Mouse (Mus musculus): ENCODE results near the gene Tsen54.

Tsen54 gene

DNA sequence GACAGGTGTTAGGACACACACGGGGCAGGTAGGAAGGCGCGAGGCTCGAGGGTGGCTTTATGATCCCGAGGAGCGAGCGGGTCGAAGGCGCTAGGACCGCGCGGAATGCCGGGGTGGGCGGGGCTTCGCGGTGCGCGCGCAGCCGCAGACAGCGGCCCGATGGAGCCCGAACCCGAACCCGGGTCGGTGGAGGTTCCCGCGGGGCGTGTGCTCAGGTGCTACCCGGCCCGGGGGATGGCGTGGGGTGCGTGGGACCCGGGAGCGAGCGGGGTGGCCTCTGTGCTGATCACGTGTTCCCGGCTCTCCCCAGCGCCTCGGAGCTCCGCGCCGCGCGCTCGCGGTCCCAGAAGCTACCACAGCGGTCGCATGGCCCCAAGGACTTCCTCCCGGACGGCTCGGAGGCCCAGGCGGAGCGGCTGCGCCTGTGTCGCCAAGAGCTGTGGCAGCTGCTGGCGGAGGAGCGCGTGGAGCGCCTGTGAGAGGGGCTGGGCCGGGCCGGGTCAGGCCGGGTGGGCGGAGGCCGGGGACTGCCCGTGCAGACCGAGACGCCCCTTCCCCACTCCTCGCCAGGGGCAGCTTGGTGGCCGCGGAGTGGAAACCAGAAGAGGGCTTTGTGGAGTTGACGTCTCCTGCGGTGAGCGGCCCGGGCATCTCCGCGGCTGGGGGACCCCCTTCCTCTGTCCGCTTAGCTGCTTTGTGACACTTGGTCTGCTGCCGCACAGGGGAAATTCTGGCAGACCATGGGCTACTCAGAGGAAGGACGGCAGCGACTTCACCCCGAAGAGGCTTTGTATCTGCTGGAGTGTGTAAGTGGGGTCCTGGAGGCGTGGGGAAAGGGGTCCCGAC lies at the start of gene Tsen54:
Gene Tsen54, plus strand, starts transcription at position 120 of the 846 bp plus-strand sequence.
- peak; percentile 89 for DNase-seq

DNA sequence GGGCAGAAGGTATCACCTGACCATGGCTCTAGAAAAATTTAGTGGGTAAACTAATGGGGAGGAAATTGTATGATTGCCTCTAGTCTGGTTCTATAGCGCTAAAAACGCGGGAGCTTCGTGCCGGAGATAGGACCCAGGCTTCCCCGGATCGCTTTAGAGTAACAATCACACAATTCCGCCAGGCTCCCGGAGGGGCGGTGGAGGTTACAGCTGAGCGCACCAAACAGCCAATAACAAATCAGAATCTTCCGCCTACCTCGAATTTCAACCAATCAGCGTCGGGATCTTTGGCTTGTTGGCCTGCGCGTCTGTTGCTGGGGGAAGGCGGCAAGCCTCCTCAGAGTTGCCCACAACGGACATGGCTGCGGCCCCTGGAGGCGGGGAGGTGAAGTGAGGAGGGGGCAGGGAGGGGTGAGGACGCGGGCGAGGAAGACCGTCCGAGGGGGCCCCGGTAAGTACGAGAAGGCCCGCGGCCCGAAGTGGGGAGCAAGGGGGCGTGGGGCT lies 49.4 kb upstream of the Tsen54 start, which contains the start of gene Tmem94:
Gene Tmem94, plus strand, starts transcription at position 331 of the 504 bp plus-strand sequence.
- DNase-seq, result peak; percentile 97

DNA sequence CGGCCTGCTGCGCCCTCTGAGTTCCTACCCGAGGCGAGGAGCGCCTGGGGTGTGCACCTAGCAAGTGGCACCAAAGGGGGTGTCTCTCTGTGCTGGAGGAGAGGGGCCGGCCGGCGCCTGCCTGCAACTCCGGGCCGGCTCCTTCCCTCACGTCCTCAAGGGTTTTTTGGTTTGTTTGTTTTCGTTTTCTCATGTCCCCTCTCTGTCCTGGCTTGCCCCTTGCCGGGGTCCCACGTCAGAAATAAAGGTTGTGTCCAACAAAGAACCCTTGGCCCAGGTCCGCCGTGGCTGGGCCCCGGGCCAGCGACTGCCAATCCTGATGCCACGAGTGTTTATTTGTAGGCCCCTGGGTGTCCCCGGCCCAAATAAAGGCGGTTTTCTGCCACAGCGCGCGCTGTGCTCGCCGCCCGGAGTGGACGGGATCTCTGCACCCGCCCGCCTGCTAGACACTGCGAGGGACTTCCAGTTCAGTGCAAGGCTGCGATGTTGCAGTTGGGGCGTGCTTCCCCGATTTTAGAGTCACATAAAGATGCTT lies 48.9 kb upstream of the Tsen54 start:
- DNase-seq, result no peak

DNA sequence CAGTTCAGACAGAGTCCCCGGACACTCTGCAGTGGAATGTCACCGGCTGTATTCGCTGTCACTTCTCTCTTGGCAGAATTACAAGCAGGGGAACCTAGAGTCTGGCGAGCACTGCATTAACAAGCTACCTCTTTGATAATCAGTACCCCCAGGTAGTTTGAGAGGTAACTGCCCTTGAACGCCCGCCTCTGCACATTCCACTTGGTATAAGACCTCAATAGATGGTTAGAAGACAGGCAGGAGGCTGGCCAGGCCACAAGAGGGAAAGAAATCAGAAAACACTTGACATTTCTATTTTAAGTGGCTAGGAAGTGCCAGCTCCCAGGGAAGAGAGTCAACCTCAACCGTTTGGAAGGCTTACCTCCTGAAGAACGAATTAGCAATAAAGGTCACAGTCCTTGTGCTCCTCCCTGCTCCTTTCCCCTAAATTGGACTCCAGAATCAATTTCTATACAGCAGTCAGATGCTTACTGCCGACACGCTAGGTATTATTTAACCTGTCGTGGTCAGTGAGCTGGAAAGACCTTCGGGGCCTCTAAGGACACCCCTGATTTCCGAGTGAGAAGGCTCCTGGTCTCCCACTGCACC lies 48.1 kb upstream of the Tsen54 start:
- DNase-seq, result no peak

DNA sequence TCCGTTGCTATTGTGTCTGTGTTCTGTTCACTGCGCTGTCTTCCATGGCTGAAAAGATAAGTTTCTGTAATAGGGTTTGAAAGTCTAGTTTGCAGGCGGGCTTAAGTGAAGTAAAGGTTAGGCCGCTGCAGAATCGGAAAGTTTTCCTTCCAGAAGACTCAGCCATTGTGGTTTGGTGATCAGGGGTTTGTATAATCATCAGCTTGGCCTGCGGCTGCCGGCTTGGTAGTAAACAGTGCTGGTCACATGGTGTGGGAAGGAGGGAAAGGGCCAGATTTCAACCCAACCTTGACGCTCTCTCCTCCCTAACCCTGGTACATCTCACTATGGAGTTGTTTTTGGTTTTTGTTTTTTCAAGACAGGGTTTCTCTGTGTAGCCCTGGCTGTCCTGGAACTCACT lies 47.5 kb upstream of the Tsen54 start:
- no peak for DNase-seq

DNA sequence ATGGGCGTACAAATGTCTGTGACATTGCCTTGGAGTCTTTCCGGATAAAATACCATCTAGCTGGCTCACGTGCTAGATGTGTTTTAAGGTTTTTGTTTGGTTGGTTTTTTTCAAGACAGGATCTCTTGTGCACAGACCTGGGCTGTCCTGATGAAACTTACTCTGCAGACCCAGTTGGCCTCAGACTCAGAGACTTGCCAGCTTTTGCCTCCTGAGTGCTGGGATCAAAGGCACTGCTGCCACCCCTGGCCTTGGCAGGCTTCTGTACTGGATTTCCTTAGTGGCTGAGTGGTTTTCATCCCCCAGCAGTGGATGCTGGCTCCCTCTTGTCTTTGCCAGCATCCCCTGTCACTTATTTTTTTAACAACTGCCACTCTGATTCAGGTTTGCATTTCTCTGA lies 45.6 kb upstream of the Tsen54 start:
- DNase-seq, result no peak

DNA sequence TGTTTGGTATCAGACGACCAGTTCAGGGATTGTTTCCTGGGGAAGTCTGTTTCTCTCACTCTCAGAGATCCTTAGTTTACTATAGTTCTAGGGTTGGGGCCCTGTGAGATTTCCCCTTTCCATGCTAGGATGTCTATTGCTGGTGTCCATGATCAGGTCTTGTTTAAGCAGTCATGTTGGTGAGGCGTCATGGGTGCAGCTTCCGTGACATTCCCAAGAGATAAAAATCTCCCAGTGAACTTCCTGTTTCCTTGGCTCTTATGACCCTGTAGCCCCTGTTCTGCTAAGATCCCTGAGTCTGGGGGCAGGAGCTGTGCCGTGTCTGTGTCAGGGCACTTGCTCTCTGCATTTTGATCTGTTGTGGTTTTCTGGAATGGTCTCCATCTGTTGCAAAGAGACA lies 39.9 kb upstream of the Tsen54 start:
- no peak for DNase-seq

DNA sequence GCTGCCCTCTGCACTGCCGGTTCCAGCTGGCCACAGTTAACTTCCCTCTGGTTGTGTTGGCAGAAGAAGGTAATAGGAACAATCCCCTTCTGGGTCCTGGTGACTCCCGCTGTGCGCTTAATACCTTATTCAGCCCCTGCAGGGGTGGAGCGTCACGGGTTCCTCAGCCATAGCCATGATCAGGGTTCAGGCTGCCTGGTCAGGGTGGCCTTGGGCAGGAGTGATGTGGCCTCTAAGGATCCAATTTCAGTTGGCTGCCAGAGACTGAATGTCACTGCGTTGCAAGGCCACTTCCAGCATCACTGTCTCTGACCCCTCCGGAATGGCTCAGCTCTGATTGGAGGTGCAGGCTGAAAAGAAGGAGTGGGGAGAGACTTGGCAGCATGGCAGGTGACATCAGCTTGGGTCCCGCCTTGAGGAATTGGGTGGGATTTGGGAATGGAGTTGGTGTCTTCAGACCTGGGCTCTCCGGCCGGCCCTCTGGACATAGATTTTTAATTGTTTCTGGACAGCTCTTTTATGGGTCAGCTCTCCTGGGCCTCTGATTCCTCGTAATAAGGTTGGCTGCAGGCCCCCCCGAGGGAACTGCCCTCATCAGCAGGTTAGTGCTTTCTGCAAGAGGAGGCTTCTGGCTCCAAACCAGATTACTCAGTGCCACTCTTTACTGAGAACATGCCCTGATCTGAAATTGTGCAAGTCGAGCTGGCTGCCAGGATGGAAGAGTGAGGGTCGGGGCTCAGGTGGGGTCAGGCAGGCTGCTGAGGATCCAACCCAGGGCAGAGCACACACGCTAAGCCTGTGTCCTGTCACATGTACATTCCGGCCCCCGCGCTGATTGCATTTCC lies 38.5 kb upstream of the Tsen54 start:
- no peak for DNase-seq

DNA sequence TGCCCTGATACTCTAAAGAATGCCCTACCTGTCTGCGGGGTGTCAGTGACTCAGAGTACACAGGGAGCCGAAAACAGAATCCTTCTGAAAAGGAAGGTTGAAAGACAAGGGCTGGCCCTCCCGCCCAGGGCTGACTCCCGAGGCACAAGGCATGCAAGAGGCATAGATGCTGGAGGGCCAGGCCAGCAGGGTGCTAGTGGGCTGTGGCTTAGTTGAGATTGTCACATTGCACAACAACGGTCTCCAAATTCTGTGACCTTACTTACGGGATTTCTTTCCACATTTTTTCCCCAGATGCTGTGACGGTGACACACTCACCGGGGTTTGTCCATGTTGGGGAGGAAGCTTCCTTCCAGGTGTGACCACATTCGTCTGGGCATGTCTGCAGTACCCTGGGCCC lies 37.6 kb upstream of the Tsen54 start:
- DNase-seq, result no peak

DNA sequence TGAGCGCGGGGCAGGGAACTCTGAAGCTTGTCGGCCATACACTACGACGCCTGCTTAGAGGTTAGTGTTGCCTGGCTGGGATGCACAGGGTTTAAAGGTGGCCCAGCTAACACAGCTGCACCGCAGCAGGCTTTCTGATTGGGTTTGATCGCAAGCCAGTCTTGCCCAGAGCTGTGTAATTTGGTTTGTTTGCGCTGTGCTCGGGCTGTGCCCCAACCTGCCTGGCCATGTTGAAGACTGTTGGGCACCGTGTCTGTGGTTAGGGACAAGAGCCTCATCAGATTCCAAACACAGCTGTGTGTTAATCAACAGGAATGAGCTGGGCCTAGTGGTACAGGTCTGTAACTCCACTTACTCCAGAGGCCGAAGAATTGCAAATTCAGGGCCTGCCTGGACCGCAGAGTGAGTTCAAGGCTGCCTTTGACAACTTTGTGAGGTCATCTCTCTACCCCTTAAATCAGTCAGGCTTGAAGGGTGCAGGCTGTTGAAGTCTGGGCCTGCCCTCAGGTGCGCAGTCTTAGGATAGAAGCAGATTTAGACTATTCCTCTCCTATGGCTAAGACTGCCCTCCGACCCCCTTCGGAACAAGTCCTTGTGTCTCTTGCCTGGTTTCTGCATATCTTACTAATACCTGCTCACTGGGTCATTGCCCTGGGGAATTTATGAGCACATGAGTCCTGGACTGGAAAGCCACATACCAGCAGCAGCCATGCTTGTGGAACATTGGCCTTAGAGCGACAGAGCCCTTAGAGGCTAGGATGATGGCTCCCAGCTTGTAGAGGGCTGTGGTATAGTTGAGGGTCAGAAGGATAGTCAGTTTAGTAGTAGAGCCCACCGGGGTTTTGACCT lies 36.8 kb upstream of the Tsen54 start:
- no peak for DNase-seq

DNA sequence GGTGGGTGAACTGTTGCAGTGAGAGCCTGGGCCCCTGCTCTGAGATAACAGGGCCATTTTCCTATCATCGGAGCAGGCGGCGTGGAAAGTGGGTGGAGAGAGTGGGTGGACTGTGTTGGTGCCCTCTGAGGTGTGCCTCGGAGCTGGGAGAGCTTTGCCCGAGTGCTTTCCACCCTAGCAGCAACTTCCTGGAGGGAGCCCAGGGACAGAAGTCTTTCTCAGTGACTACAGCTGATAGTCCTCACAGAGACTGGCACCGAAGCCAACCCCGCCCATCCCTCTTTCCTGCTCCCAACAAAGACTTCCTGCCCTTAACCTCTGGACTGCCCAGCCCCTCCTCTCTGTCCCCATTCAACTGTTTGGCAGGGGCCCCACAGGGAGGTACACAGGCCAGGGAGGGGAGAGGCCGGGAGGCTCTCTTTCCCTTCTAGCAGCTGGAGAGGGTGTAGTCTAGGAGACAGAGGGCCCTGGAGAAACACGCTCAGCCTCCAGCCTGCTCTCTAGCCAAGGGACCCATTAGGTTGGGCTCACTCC lies 35.4 kb upstream of the Tsen54 start:
- DNase-seq, result peak; percentile 39

DNA sequence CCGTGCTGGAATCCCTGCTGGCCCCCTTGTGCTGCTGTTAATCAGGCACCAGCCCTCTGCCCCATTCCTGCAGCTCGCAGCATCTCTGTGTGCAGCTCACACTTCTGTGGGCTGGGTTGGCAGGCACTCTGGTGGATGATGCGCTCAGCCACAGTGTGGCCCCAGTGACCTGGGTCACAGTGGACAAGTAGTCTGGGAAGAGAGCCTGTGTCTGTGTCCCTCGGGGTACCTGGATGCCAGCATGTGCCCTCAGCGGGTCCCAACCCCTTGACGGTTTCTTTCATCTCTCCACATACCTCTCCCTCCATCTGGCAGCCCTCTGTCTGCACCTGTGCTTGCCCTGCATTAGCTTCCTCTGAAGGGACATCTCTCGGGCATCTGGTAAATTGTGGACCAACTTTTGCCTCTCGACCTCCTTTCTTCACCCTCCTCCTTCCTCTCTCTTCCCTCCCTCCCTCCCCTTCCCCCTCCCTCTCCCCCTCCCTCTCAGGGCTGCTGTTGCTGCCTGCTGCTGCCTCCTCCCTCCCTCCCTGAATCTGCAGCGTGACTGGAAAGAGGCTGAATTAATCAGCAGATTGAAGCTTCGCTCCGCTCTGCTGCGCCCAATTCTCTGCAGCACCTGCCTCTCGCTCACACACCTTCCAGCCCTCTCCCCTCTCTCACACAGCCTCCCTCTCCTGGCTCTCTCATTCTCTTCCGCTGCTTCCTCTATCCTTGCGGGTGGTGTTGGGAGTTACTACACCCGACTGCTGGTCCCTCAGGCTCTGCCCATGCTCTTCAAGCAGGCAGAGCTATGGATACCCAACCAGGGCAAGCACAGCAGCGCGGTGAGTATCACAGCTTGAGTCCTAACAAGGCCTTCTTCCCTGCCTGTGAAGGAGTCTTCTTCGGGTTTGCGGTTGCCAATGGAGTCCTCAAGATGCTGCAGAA lies 34.1 kb upstream of the Tsen54 start:
- DNase-seq, result no peak

DNA sequence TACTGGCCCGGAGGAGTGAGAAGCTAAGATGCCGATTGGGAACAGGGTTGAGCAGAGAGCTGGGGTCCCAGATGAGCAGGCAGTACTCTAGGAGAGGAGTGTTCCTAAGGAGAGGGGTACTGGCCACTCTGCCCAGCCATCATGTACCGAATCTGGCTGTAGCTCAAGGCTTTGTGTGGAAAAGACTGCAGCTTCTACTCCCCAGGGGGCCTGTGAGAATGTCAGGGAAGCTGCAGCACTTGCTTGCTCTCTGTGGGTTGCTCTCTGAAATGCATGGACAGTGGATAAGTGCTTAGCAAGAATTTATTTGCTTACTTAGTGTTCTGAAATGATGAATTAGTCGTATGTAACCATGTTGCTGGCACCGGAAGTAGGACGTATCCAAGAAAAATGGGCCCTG lies 28.1 kb upstream of the Tsen54 start:
- no peak for DNase-seq

DNA sequence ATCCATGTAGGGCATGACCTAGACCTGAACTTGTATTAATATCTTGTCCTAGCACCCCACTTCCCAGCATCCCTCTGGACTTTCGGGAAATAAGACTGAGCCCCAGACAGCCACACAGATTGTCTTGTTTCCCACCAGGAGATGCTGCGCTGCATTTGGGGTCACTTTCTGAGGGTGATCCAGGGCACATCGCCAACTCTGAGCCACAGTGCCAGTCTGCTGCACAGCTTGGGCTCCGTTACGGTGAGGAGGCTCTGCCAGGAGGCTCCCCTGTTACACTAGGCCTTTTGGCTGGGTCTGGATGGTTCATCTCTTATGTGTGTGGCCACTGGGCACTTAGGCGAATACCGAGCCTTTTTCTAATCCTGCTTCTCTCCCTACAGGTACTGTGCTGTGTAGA lies 24.7 kb upstream of the Tsen54 start:
- no peak for DNase-seq

DNA sequence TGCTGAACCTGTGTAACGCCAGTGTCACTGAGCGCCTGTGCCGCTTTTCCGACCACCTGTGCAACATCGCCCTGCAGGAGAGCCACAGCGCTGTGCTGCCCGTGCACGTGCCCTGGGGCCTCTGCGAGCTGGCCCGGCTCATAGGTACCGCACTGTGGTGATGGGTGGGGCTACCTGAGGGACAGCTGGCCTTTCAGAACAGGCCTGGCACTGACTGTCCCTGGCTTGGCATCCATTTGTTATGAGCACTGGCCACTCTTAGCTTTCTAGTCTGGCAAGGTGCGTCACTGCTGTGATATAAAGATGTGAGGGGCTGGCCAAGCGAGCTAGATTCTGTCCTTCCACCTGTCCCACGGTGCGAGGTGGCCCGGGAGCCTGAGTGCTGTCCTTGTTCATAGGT lies 22.6 kb upstream of the Tsen54 start:
- no peak for DNase-seq

DNA sequence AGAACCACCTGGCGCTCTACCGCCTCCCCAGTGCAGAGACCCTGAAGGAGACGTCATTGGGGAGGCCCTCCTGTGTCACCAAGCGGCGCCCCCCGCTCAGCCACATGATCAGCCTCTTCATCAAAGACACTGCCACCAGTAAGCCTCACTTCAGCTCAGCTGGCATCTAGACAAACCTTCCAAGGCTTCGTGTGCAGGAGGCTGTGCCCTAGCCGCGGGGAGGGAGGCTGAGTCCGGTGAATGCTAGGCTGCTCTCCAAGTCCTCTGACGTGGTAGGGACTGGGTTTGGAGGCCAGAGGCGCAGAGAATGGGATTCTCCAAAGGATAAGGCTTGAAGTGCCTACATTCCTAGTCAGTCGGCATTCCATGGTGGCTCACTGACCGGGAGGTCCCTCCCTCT lies 22.2 kb upstream of the Tsen54 start:
- no peak for DNase-seq

DNA sequence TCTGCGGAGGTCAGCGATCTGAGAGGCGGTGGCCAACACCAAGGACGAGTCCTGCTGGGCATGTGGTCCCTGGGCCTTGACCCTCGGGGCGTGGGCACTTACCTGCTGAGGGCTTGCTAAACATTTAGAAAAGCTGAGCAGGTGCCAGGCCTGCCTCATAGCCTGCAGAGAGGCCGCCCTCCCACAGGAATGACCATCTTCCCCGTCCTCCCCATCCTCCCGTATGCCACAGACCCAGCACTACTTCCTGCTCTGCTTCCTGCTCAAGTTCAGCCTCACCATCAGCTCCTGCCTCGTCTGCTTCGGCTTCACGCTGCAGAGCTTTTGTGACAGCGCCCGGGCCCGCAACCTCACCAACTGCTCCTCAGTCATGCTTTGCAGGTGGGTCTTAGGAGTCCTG lies 17.6 kb upstream of the Tsen54 start:
- DNase-seq, result no peak

DNA sequence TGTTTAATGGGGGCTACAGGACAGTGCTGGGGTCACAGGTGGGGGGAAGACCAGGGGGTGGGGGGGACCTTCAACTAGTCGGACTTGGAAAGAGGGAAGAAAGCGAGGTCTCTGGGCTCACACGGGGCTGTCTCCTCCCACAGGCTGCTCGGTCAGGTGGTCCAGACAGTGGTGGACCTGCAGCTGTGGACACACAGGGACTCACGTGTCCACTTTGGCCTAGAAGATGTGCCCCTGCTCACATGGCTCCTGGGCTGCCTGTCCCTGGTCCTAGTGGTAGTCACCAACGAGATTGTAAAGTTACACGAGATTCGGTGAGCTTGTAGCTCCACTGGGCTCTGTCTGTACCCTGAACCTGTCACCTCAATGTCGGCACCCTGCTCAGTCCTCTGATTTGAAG lies 16.9 kb upstream of the Tsen54 start:
- no peak for DNase-seq

DNA sequence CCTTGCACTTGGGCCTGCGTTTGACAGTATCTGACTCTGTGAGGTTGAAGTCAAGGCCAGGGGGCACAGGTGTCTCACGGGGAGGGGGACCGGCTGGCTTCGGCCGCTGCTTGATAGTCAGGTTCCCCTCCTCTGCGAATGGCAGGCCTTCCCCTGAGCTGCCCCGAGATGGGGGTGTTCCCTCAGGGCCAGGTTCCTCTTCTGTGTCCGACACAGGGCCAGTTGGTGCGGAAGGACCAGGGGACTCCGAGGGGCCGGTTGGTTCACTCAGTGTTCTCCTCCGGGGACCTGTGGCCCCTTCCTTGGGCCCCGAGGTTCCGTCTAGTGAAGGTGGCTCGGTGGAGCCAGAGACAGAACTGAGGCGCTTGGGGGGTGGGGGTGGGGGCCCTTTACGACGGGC lies 13.5 kb upstream of the Tsen54 start:
- DNase-seq, result no peak

DNA sequence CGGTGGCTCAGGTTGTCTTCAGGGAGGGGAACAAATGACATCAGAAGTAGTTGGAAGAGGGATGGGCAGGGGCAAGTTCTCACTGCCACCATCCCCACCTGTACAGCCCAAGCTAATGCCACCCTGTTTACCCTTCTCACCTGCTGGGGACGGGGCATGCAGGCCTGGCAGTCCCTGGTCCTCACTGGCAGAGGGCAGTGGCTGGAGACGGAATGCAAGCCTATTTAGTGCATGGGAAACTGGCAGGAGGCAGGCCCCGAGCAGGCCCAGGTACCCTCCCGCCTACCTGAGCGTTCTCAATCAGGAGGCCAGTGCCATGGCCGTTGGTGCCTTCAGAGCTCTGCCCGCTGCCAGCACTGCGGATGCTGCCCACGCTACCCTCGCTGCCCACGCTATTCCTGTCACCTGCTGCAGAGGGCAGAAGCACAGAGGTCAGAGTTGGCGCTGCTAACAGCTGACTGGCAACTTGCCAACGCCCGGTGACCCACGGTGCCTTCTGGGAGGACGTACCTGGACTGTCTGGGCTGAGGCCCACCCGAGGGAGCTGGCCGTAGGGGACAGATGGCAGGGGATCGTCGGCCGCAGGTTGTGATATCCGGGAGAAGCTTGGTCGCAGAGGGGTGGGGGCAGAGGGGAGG lies 11.3 kb upstream of the Tsen54 start:
- no peak for DNase-seq
